Mouse (Mus musculus) bone marrow macrophage, adult 2 months (primary cell): ENCODE data around the gene Mccc2. TPM values are rescaled to one million over a fixed set of nuclear protein-coding genes. Genes with fewer than 3 reads are reported as not detected.

Source experiments
- H3K27ac ChIP-seq: 2 replicates; pipeline ENCODE4 v1.5.1; 2012; ENCODE audit warnings: low read depth, low read length; ENCODE audit not compliant: insufficient read depth
- H3K4me1 ChIP-seq: 2 replicates; pipeline ENCODE4 v1.6.1; 2012; ENCODE audit warnings: low read length; ENCODE audit not compliant: control insufficient read depth, insufficient read depth
- H3K4me3 ChIP-seq: 2 replicates; pipeline ENCODE4 v1.5.1; 2012; ENCODE audit warnings: mild to moderate bottlenecking, low read length, moderate library complexity; ENCODE audit not compliant: insufficient read depth
- CTCF ChIP-seq: IDR thresholded peaks from 2 replicates; pipeline ENCODE4 v1.5.1; 2012; ENCODE audit warnings: low read depth, mild to moderate bottlenecking, low read length, moderate library complexity
- POLR2A ChIP-seq: IDR thresholded peaks from 2 replicates; pipeline ENCODE4 v1.6.1; 2012; ENCODE audit warnings: mild to moderate bottlenecking, low read depth, low read length, borderline replicate concordance
- polyA plus RNA-seq: library from polyadenylated mRNA; stranded (reverse); fragments of >200 nt; gene quantifications from 2 replicates; pipeline ENCODE4 v1.2.4, GENCODE M21; 2012; ENCODE audit not compliant: missing spikeins, insufficient read depth, insufficient read length

Mccc2 gene
- polyA plus RNA-seq, 1 experiment, result 14.5 TPM

DNA sequence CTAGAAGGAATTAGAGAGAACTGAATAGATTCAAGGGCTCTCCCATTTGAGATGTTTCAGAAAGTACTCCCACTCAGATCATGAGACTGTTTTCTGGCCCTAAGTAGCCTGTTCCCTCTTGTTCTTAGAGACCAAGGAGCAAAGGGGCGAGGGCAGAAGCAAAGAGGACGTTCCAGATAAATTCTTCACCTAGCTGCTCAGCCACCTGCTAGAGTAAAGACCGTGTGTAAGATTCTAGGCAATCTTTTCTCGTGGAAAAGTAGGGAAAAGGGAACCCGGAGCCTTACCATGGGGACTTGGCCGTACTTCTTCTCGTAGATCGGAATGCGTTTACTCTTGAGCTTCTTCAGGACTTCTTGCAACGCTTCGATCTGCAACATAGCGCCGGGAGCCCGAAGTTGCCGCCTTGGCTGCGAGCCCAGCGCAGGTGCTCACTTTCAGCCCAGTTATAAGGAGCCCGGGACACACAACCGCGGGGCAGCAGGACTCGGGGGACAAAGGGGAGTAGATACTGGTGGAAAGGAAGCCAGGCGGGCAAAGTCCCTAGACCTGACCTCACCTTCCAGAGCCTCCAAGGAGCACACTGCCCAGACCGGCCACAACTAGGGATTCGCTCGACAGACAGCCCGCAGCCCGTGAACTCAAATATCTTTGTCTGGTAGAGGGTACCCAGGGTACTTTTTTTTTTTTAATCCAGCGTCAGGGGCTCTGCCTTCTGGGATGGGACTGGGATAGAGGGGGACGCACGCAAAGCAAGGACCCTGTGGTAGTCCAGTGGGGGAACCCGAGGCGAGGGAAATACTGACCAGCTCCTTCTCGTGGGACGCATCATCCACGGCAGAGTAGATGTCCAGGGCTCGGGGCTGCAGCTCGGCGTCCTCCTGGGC, 115.5 kb downstream of the Mccc2 start:
- H3K27ac ChIP-seq, result no peak overlapping the region
- H3K4me1 ChIP-seq, result no peaks in the 10 kb centered on the region
- H3K4me3 ChIP-seq, result no peak overlapping the region
- TF ChIP-seq POLR2A (no peak), CTCF (no peak)

DNA sequence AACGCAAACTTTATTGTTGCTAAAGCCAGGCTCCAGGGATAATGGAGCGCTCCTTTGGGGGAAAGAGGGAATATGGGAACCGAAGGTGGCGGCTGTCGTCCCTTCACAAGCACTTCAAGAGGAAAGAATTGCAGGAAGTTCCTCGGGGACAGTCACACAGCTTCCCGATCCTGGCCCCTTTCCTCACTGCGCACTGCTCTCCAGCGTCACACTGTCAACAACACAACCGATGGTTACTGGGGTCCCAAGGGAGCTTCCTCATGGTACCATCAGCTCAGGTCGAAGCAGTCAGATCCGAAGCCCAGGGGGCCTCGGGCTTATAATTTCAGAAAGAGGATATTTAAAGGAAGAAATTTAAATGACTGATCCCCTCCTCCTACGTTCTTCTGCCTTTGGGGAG, 116.6 kb downstream of the Mccc2 start:
- H3K27ac ChIP-seq, result no peak overlapping the region
- H3K4me3 ChIP-seq, result no peak overlapping the region
- H3K4me1 ChIP-seq, result no peaks in the 10 kb centered on the region
- TF ChIP-seq POLR2A (no peak), CTCF (no peak)

Other genes starting within 250 kb of the Mccc2 start
- not detected in 2 replicates for gene Cartpt, start 114.5 kb downstream of the Mccc2 start, polyA plus RNA-seq
- 16.1 and 18.1 TPM in 2 replicates for gene Bdp1, start 88.4 kb upstream of the Mccc2 start, polyA plus RNA-seq
- gene Serf1, start 92.4 kb upstream of the Mccc2 start, polyA plus RNA-seq, result 14.9 and 19.7 TPM in 2 replicates
- 22.0 and 35.3 TPM in 2 replicates for gene Smn1, start 109.2 kb upstream of the Mccc2 start, polyA plus RNA-seq
- gene Naip2, start 186.5 kb upstream of the Mccc2 start, polyA plus RNA-seq, result 21.0 and 26.4 TPM in 2 replicates
- gene Naip5, start 230.7 kb upstream of the Mccc2 start, polyA plus RNA-seq, result 33.6 and 33.7 TPM in 2 replicates